Mouse (Mus musculus): ENCODE data around the gene Zswim3.

DNA sequence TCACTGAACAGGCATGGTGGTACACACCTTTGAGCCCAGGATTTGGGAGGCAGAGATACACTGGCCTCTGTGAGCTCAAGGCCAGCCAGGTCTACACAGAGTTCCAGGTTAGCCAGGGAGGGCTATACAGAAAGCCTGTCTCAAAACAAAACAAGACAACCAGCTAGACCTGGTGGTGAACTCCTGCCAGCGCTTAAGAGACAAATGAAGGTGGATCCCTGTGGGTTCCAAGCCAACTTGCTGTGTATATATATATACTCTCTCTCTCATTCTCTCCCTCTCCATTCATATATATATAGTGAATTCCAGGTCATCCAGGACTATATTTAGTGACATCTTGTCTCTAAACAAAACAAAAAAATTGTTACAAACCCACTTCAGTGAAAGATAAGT, 981 bp upstream of the Zswim3 start:
- TF ChIP-seq HCFC1 (IDR thresholded peaks at IDR 0.05; ENCODE audit: borderline replicate concordance, insufficient read depth, low read length) (no peak), MAFK (IDR thresholded peaks at IDR 0.05; ENCODE audit: insufficient read depth, low read depth, low read length) (no peak)
